Mouse (Mus musculus) stomach, embryonic 16.5 days (tissue): ENCODE data around the gene Arxes1. TPM values are rescaled to one million over a fixed set of nuclear protein-coding genes. Genes with fewer than 3 reads are reported as not detected.
A peak's percentile ranks its signal among the peaks of the same experiment; 100 is the strongest.
"Not testable (repeated sequence)": the region's sequence is repeated elsewhere in the genome, so short reads cannot be mapped to it uniquely, and the experiment has no call there.

Source experiments
- ATAC-seq: fragments of 200-750 bp; cut with Nextera tagmentation; 2 replicates; pipeline ENCODE4 v1.8.0; 2017; ENCODE audit warnings: moderate number of reproducible peaks, moderate TSS enrichment; ENCODE audit not compliant: insufficient read depth, low FRiP score
- H3K27ac ChIP-seq: fragments of 300-500 bp; sonication (generic); 2 replicates; pipeline ENCODE4 v1.5.1; 2014; ENCODE audit warnings: low read length
- H3K27me3 ChIP-seq: fragments of 300-500 bp; sonication (generic); 2 replicates; pipeline ENCODE4 v1.6.1; 2014; ENCODE audit warnings: low read length, control low read depth, mixed read lengths; ENCODE audit not compliant: control insufficient read depth, insufficient read depth
- H3K36me3 ChIP-seq: fragments of 300-500 bp; sonication (generic); 2 replicates; pipeline ENCODE4 v1.6.1; 2014; ENCODE audit warnings: low read length; ENCODE audit not compliant: control insufficient read depth, insufficient read depth
- H3K4me1 ChIP-seq: fragments of 300-500 bp; sonication (generic); 2 replicates; pipeline ENCODE4 v1.6.1; 2014; ENCODE audit warnings: low read length, control low read depth, mixed read lengths; ENCODE audit not compliant: control insufficient read depth, insufficient read depth
- H3K4me2 ChIP-seq: fragments of 300-500 bp; sonication (generic); 2 replicates; pipeline ENCODE4 v1.6.1; 2014; ENCODE audit warnings: low read depth, low read length, mixed read lengths
- H3K4me3 ChIP-seq: fragments of 300-500 bp; sonication (generic); replicated peaks from 2 replicates; pipeline ENCODE4 v1.5.1; 2014; ENCODE audit warnings: mild to moderate bottlenecking, low read length
- H3K9ac ChIP-seq: fragments of 300-500 bp; sonication (generic); 2 replicates; pipeline ENCODE4 v1.6.1; 2014; ENCODE audit warnings: low read length
- H3K9me3 ChIP-seq: fragments of 300-500 bp; sonication (generic); replicated peaks from 2 replicates; pipeline ENCODE4 v1.6.1; 2016; ENCODE audit warnings: low read length, control low read depth; ENCODE audit not compliant: control insufficient read depth
- WGBS: fragments of 180-500 bp; shearing (Covaris S2); extraction: QIAGEN DNeasy Blood & Tissue Kit; methylation state at CpG from one replicate; pipeline ENCODE4 v1.1.7; 2014; 5-methylcytosine and 5-hydroxymethylcytosine counted together
- polyA plus RNA-seq: library from polyadenylated mRNA; unstranded; fragments of >200 nt; fragmentation: Nextera tagmentation; extraction: Ambion mirVana; gene quantifications from 2 replicates; pipeline ENCODE4 v1.2.1, GENCODE M21; 2015

The Arxes1 gene
- 22.1 and 26.9 TPM in 2 replicates for polyA plus RNA-seq

DNA sequence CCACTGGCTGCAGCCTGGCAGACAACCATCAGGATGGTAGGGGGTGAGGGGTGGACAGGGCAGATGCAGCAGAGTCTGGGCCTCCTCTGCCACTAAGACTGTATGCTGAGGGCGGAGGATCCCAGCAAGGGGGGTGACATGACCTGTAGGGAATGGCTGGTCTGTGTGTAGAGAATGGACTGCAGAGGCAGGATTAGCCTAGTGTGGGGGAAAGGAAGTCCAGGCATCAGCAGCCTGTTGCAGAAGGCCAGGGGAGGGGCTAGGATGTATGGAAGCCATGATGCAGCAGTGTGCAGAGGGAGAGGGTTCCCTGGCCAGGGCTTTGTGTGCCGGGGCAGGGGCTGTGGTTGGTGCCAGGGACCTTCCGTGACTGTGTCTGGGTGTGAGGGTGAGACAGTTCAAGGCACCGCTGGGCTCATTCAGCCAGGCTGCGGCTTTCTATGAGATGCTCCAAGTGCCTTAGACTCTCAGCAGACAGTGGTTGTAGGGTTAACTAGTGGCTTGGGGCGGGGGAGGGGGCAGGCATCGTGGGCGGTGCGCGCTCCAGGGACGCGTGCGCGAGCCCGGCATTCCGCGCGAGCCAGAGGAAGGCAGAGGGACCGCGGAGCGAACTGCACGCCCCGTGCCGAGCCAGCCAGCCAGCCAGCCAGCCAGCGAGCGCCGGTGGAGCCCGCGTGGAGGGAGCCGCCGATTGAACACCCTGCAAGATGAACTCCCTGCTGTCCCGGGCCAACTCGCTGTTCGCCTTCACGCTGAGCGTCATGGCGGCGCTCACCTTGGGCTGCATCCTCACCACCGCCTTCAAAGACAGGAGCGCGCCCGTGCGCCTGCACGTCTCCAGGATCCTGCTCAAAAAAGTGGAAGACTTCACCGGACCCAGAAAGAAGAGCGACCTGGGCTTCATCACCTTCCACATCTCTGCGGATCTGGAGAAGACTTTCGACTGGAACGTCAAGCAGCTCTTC, at the start of gene Arxes1:
Gene Arxes1 (plus strand): TSS at position 569 of the 965 bp plus-strand sequence.
- H3K27ac ChIP-seq, H3K27me3 ChIP-seq, H3K4me1 ChIP-seq, H3K36me3 ChIP-seq, H3K9ac ChIP-seq, H3K9me3 ChIP-seq: not testable (repeated sequence)
- H3K4me3 ChIP-seq = peak within 1 kb of the TSS; percentile 33
- WGBS = 17% methylated on average over 10 of the region's 49 CpGs
- peak; percentile 93 for ATAC-seq
- peak within 1 kb of the TSS; percentile 48 for H3K4me2 ChIP-seq

DNA sequence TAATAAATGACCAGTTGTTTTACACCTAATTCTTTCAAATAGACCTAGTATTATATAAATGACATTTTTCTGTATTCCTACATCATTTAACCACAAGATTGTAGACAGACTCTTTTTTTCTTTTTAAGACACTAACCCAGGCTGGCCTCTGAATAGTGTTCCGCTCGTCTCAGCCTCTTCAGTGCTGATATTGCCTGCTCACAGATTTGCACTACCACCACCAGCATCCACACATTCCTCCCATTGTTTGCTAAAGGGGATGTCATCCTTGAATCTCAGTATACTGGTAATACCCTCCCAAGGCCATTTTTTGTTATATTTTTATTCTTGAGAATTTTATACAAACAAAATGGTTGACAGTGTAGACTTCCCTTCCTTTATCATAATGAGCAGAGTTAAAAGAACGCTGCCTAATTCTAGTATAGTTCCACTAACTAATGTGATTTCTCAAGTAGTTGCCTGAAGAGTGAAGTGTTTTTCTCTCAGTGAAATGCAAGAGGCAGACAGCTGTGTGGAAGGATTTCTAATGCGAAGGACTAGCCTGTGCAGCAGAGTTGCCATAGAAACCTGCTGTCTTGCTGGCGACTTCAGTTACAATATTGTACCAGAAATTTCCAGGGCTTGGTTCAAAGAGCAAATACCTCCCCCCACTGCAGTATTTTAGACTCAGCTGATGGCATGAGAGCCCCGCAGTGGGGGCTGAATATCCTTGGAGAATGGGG, 48.5 kb upstream of the Arxes1 start:
- Histone ChIP-seq H3K9me3 (no peaks in the 10 kb centered on the region), H3K36me3 (no peaks in the 10 kb centered on the region), H3K27ac (no peak overlapping the region), H3K4me3 (no peak overlapping the region), H3K4me1 (no peaks in the 10 kb centered on the region), H3K9ac (no peak overlapping the region), H3K27me3 (no peaks in the 10 kb centered on the region), H3K4me2 (no peak overlapping the region)
- no peak for ATAC-seq
- WGBS = 70% methylated on average over 6 of the region's 6 CpGs

DNA sequence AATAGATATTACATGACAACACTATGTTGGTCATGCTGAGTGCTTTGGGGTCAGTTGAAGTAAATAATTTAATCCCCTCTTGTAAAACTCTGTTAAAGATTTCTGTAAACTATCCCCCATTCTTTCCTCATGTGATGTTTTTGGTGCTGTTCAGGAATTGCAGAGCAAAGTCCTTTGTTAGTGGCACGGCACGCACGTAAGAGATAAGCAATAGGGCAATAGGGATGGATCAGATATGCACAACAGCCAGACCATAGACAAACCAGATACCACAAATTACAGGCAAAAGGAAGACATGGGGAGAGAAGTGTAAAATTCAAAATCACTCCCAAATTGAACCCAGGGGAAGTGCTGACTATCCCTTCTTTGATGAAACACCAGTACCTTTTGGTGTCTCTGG, 46.9 kb upstream of the Arxes1 start:
- no peak for ATAC-seq
- WGBS = 77% methylated on average over 3 of the region's 3 CpGs
- H3K4me2 ChIP-seq = no peak overlapping the region

DNA sequence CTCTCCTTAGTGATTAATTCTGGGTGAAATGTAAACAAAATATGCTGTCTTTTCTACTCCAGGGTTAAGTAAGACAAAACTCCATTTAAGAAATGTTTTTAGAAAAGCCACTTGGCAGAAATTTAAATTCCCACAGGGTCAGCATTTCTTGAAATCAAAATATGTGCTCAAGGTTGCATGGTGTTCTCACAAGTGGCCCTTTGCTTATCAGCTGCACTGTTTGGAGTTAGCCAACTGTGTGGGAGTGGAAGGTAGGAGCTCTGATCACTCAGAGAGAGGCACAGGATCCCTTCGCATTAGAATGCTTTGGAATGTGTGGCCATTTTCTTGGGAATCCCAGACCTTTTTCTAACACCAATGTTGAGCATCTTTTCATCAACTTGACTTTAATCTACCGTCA, 42.5 kb upstream of the Arxes1 start:
- ATAC-seq = no peak
- 61% methylated on average over 2 of the region's 2 CpGs for WGBS
- Histone ChIP-seq H3K27me3 (no peaks in the 10 kb centered on the region), H3K4me2 (no peak overlapping the region), H3K27ac (no peak overlapping the region), H3K9ac (no peak overlapping the region), H3K36me3 (no peaks in the 10 kb centered on the region), H3K4me1 (no peaks in the 10 kb centered on the region), H3K9me3 (no peaks in the 10 kb centered on the region), H3K4me3 (no peak overlapping the region)

More for the DNA sequence above, 46.9 kb upstream of the Arxes1 start:
- Histone ChIP-seq H3K4me1 (no peaks in the 10 kb centered on the region), H3K27ac (no peak overlapping the region), H3K4me3 (no peak overlapping the region), H3K27me3 (no peaks in the 10 kb centered on the region), H3K9me3 (no peaks in the 10 kb centered on the region), H3K36me3 (no peaks in the 10 kb centered on the region), H3K9ac (no peak overlapping the region)

DNA sequence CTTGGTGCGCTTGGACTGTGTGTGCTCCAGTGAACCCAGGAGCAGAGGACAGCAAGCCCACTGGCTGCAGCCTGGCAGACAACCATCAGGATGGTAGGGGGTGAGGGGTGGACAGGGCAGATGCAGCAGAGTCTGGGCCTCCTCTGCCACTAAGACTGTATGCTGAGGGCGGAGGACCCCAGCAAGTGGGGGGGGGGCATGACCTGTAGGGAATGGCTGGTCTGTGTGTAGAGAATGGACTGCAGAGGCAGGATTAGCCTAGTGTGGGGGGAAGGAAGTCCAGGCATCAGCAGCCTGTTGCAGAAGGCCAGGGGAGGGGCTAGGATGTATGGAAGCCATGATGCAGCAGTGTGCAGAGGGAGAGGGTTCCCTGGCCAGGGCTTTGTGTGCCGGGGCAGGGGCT, 40.0 kb upstream of the Arxes1 start:
- not testable (repeated sequence) for H3K9me3 ChIP-seq, H3K36me3 ChIP-seq, H3K4me1 ChIP-seq, H3K4me2 ChIP-seq, H3K27me3 ChIP-seq, H3K9ac ChIP-seq, H3K27ac ChIP-seq, H3K4me3 ChIP-seq
- peak; percentile 85 for ATAC-seq
- 57% methylated on average over 2 of the region's 3 CpGs for WGBS

DNA sequence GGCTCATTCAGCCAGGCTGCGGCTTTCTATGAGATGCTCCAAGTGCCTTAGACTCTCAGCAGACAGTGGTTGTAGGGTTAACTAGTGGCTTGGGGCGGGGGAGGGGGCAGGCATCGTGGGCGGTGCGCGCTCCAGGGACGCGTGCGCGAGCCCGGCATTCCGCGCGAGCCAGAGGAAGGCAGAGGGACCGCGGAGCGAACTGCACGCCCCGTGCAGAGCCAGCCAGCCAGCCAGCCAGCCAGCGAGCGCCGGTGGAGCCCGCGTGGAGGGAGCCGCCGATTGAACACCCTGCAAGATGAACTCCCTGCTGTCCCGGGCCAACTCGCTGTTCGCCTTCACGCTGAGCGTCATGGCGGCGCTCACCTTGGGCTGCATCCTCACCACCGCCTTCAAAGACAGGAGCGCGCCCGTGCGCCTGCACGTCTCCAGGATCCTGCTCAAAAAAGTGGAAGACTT, 39.5 kb upstream of the Arxes1 start, which contains the start of gene Arxes2:
Gene Arxes2 (plus strand): TSS at position 161 of the 456 bp plus-strand sequence.
- WGBS = 8% methylated on average over 8 of the region's 39 CpGs
- H3K4me3 ChIP-seq = peak within 1 kb of the TSS; percentile 32
- peak; percentile 94 for ATAC-seq

DNA sequence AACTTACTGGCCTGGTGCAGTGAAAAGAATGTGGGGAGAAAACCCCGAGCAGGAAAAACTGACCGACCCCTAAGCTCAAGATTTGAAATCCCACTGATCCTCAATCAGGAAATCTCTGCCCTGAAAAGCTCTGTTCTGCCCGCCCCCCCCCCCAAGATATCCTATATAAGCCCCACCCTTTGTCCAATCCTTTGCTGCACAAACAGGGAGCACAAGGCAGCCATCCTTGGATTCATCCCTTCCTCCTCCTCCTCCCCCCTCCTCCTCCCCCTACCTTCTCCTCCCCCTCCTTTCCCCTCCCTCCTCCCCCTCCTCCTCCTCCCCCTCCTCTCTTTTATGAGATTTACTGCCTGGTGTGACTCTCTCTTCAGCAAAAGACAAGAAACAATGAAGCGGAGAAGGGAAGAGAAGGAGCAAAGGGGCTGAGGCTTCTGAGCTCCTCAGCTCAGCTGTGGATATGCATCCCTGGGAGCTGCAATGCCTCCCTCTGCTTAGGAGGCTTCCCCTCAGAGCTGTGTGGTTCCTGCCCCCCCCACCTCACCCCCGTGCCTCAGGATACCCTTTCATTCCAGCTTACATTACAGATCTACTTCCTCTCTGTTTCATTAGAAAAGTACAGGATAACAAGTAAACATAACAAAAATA, 25.8 kb upstream of the Arxes1 start:
- 56% methylated on average over 4 of the region's 5 CpGs for WGBS
- Histone ChIP-seq H3K9me3 (no peaks in the 10 kb centered on the region), H3K4me2 (no peak overlapping the region), H3K4me3 (no peak overlapping the region), H3K9ac (no peak overlapping the region), H3K4me1 (no peaks in the 10 kb centered on the region), H3K27ac (no peak overlapping the region), H3K36me3 (no peaks in the 10 kb centered on the region), H3K27me3 (no peaks in the 10 kb centered on the region)
- ATAC-seq = no peak

More for the DNA sequence above, 39.5 kb upstream of the Arxes1 start, which contains the start of gene Arxes2:
- not testable (repeated sequence) for H3K36me3 ChIP-seq, H3K4me1 ChIP-seq, H3K9me3 ChIP-seq, H3K9ac ChIP-seq, H3K27ac ChIP-seq, H3K27me3 ChIP-seq
- peak within 1 kb of the TSS; percentile 43 for H3K4me2 ChIP-seq

DNA sequence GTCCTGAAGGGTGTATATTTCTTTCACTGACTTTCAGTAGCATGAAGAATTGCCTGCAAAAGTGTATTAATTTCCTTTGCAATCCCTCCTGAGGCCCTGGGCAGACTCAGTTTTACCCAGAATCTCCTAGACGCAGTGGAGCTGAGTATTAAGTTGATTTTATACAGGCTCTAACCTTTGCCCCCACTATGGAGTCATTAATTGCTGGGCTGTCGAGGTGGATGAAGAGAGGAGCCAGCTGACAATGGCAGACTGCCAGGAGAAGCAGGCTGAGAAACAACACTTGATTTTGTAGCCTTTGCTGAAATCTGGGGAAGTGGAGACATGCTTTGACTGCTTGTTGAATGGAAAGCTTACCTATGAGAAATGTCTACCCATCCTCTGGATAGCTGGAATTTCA, 18.8 kb upstream of the Arxes1 start:
- WGBS = 19% methylated on average over 2 of the region's 2 CpGs
- no peaks in the 10 kb centered on the region for H3K36me3 ChIP-seq
- H3K4me2 ChIP-seq = no peak overlapping the region
- peak; percentile 75; the same call in 1 of the 2 replicates for ATAC-seq
- no peaks in the 10 kb centered on the region for H3K4me1 ChIP-seq
- H3K9ac ChIP-seq = no peak overlapping the region
- H3K27me3 ChIP-seq = no peaks in the 10 kb centered on the region
- no peak overlapping the region for H3K27ac ChIP-seq
- H3K4me3 ChIP-seq = no peak overlapping the region
- no peaks in the 10 kb centered on the region for H3K9me3 ChIP-seq
